19 mouse cellular contexts compared by ENCODE assay signal in the genomic region with DNA sequence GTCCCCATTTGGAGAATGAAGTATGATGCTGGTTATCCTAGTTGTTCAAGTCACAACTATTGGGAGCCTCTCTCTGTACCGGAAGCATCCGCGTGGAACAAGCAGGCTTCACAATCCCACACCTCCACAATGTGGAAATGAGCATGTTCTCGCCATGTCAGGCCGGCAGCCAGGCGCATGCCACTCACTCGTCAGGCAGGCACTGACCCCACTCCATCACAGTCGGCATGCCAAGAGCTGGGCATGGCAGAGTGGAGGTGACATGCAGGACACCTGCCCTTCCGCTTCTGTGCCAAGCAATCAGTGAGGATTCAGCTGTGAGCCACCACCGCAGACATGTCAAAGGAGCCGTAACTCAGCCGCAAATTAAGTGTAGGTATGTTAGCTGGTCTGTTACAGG.
DNase-seq lines count a peak whose midpoint lies in the region.
"Had no signal": no experiment of that assay in that cellular context is flagged by ENCODE, and none has a peak within 500 bp of the region (broad histone marks: within the 10 kb centered on the region; RNA-seq: fewer than 3 reads in every experiment).

No protein-coding gene starts in this region.

- H3K27me3 ChIP-seq in embryonic facial prominence, embryonic 10.5 days (replicated peaks; ENCODE audit: low read depth, poor library complexity, severe bottlenecking): no peaks in the 10 kb centered on the region
- H3K27me3 ChIP-seq: embryonic facial prominence, embryonic 15.5 days; heart, embryonic 13.5 days; hindbrain, embryonic 15.5 days; limb, embryonic 15.5 days; liver, embryonic 15.5 days; midbrain, embryonic 12.5 days had no signal

- no peaks in the 10 kb centered on the region for H3K9me3 ChIP-seq in embryonic facial prominence, embryonic 10.5 days
- H3K9me3 ChIP-seq: embryonic facial prominence, embryonic 15.5 days; heart, embryonic 13.5 days; hindbrain, embryonic 15.5 days; limb, embryonic 15.5 days; liver, embryonic 15.5 days; midbrain, embryonic 12.5 days had no signal

- 0 out of 2 replicates have a peak overlapping the region, but pooled peaks have one; percentile 40 for H3K27ac ChIP-seq in embryonic facial prominence, embryonic 10.5 days (replicated peaks)
- H3K27ac ChIP-seq: embryonic facial prominence, embryonic 15.5 days; heart, embryonic 13.5 days; kidney, postnatal 0 days; limb, embryonic 15.5 days; liver, embryonic 15.5 days; macrophage; midbrain, embryonic 12.5 days had no signal

- WGBS in embryonic facial prominence, embryonic 10.5 days: 92% methylated on average over 12 of the region's 12 CpGs

- H3K4me3 ChIP-seq in embryonic facial prominence, embryonic 10.5 days: no peak overlapping the region
- H3K4me3 ChIP-seq: embryonic facial prominence, embryonic 15.5 days; heart, embryonic 13.5 days; hindbrain, embryonic 15.5 days; limb, embryonic 15.5 days; liver, embryonic 15.5 days; midbrain, embryonic 12.5 days had no signal

- H3K36me3 ChIP-seq in embryonic facial prominence, embryonic 10.5 days (replicated peaks): no peaks in the 10 kb centered on the region
- H3K36me3 ChIP-seq: embryonic facial prominence, embryonic 15.5 days; heart, embryonic 13.5 days; hindbrain, embryonic 15.5 days; limb, embryonic 15.5 days; liver, embryonic 15.5 days; midbrain, embryonic 12.5 days had no signal

- H3K4me1 ChIP-seq in embryonic facial prominence, embryonic 10.5 days: 0 out of 2 replicates have a peak, but pooled peaks cover 4% of the 10 kb centered on the region
- H3K4me1 ChIP-seq: heart, embryonic 13.5 days; limb, embryonic 15.5 days; liver, embryonic 15.5 days had no signal

- peak; percentile 12 for DNase-seq in gastrocnemius, postnatal 25 days
- DNase-seq in gastrocnemius, adult 8-10 months (ENCODE audit: low spot score in 2 of 2): no peak
- DNase-seq in cerebellum, adult 11-12 months: peak; percentile 30
- DNase-seq in cerebellum, adult 8-10 months: peak; percentile 6
- no peak for DNase-seq in embryonic facial prominence, embryonic 10.5 days (ENCODE audit: low spot score)
- DNase-seq in c-Kit-positive CD71-positive TER-119-positive erythroid progenitor cells, embryonic 14.5 days (ENCODE audit: low spot score): no peak
- DNase-seq in urinary bladder, postnatal 36 days (ENCODE audit: low spot score in 2 of 2): no peak
- DNase-seq: embryo, embryonic 11 days; heart, adult 18-20 months; layer of hippocampus, postnatal 36 days; thymus, postnatal 4 days had no signal

Comparison
In these comparisons a context has a peak if more than half of its experiments do, and no peak if none do; other contexts are left out.
1. DNase-seq: peak in gastrocnemius, postnatal 25 days (single experiment), cerebellum, adult 11-12 months (single experiment) and cerebellum, adult 8-10 months (single experiment); none in gastrocnemius, adult 8-10 months (0 of 2), embryonic facial prominence, embryonic 10.5 days (single experiment), c-Kit-positive CD71-positive TER-119-positive erythroid progenitor cells, embryonic 14.5 days (single experiment) and urinary bladder, postnatal 36 days (0 of 2).